Mouse (Mus musculus) myocyte (in vitro differentiated cells): ENCODE measurements at regions not wholly inside any gene's neighbourhood (a gene's known extent, or its start where the extent isn't known, plus 50 kb on each side); places are given as distances from the start of the nearest gene placed in this dataset.

Experiments
- H3K27me3 ChIP-seq: one replicate; pipeline ENCODE4 v1.6.1; 2011; ENCODE audit not compliant: control insufficient read depth, insufficient read depth, insufficient read length
- H3K36me3 ChIP-seq: one replicate; pipeline ENCODE4 v1.6.1; 2011; ENCODE audit not compliant: control insufficient read depth, insufficient read depth
- H3K4me2 ChIP-seq: one replicate; pipeline ENCODE4 v1.6.1; 2011; ENCODE audit warnings: low read depth, control low read depth
- H3K4me3 ChIP-seq: one replicate; pipeline ENCODE4 v1.5.1; 2011; ENCODE audit warnings: mild to moderate bottlenecking, control low read depth, moderate library complexity
- H3K79me2 ChIP-seq: one replicate; pipeline ENCODE4 v1.6.1; 2011; ENCODE audit not compliant: control insufficient read depth, insufficient read depth
- H3ac ChIP-seq: one replicate; pipeline ENCODE4 v1.6.1; 2011; ENCODE audit not compliant: control insufficient read depth, insufficient read length
- CEBPB ChIP-seq: IDR thresholded peaks from 2 replicates; pipeline ENCODE4 v1.6.1; 2011; ENCODE audit warnings: mild to moderate bottlenecking, moderate library complexity; ENCODE audit not compliant: poor library complexity, insufficient read depth, severe bottlenecking
- E2F4 ChIP-seq: IDR thresholded peaks from one replicate; pipeline ENCODE4 v1.6.1; 2011; ENCODE audit warnings: mild to moderate bottlenecking, control low read depth, moderate library complexity; ENCODE audit not compliant: insufficient read depth
- MAX ChIP-seq: IDR thresholded peaks from one replicate; pipeline ENCODE4 v1.6.1; 2011; ENCODE audit warnings: low read depth, mild to moderate bottlenecking, control low read depth
- MYOD1 ChIP-seq, 3 experiments: IDR thresholded peaks; one replicate each; pipeline ENCODE4 v1.6.1; 2011; ENCODE audit warnings: control low read depth in 2 of 3, low read depth in 2 of 3, mild to moderate bottlenecking in 2 of 3, moderate library complexity in 1 of 3; ENCODE audit not compliant: insufficient read length in 2 of 3, control insufficient read depth in 1 of 3
- MYOG ChIP-seq, 3 experiments: IDR thresholded peaks; one replicate each; pipeline ENCODE4 v1.6.1; 2011; ENCODE audit warnings: control low read depth in 2 of 3, low read depth in 2 of 3, mild to moderate bottlenecking in 2 of 3; ENCODE audit not compliant: insufficient read length in 2 of 3, control insufficient read depth in 1 of 3, insufficient read depth in 1 of 3
- POLR2A ChIP-seq: IDR thresholded peaks from one replicate; pipeline ENCODE4 v1.6.1; 2011; ENCODE audit warnings: low read depth, mild to moderate bottlenecking, control low read depth, moderate library complexity; ENCODE audit not compliant: insufficient read length
- POLR2AphosphoS2 ChIP-seq: IDR thresholded peaks from one replicate; pipeline ENCODE4 v1.6.1; 2011; ENCODE audit warnings: low read depth, control low read depth; ENCODE audit not compliant: insufficient read length
- REST ChIP-seq: IDR thresholded peaks from one replicate; pipeline ENCODE4 v1.6.1; 2011; ENCODE audit warnings: mild to moderate bottlenecking, control low read depth, moderate library complexity; ENCODE audit not compliant: insufficient read depth, insufficient read length
- SRF ChIP-seq: IDR thresholded peaks from one replicate; pipeline ENCODE4 v1.6.1; 2011; ENCODE audit warnings: low read depth; ENCODE audit not compliant: control insufficient read depth, insufficient read length
- TCF12 ChIP-seq: IDR thresholded peaks from one replicate; pipeline ENCODE4 v1.6.1; 2011; ENCODE audit warnings: mild to moderate bottlenecking, control low read depth; ENCODE audit not compliant: poor library complexity, insufficient read depth, severe bottlenecking
- TCF3 ChIP-seq: IDR thresholded peaks from one replicate; pipeline ENCODE4 v1.6.1; 2011; ENCODE audit warnings: low read depth, control low read depth; ENCODE audit not compliant: insufficient read length
- USF1 ChIP-seq: IDR thresholded peaks from one replicate; pipeline ENCODE4 v1.6.1; 2011; ENCODE audit warnings: low read depth, mild to moderate bottlenecking, control low read depth, moderate library complexity

GRCm38 (mm10) chr4:142351831-142352230, 112.6 kb upstream of the Kazn start:
- TF ChIP-seq POLR2AphosphoS2 (no peak), MYOG (IDR thresholded peaks at IDR 0.05; ENCODE audit: control insufficient read depth in 1 of 3, insufficient read depth in 1 of 3, insufficient read length in 2 of 3, low read depth in 2 of 3) (no peak), MYOD1 (IDR thresholded peaks at IDR 0.05; ENCODE audit: control insufficient read depth in 1 of 3, insufficient read length in 2 of 3, low read depth in 2 of 3) (no peak), CEBPB (no peak), SRF (no peak), MAX (no peak), USF1 (no peak), REST (no peak), TCF3 (no peak), TCF12 (no peak), E2F4 (no peak), POLR2A (no peak)

DNA sequence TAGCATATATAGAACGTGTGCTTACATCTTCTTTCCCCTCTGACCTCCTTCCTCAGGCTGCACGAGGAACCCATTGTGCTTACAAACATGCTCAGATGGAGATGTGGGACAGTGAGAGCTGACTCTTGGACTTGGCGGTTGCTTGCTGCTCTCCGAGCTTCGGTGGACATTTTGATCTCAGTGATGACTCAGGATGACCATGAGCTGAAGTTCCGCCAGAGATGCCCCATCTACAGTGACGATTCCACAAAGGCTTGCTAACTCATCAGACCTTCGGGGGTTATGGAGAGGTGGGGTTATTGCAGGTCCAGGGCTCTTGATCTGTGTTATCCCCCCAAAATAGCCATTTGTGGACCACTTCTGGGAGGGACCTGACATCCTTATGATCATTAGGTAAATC, 111.8 kb upstream of the Kazn start:
- Histone ChIP-seq H3K79me2 (no peaks in the 10 kb centered on the region), H3ac (no peak overlapping the region), H3K4me2 (no peak overlapping the region), H3K27me3 (no peaks in the 10 kb centered on the region), H3K4me3 (no peak overlapping the region), H3K36me3 (no peaks in the 10 kb centered on the region)
- TF ChIP-seq TCF3 (no peak), POLR2AphosphoS2 (no peak), USF1 (no peak)

More at GRCm38 (mm10) chr4:142351831-142352230, 112.6 kb upstream of the Kazn start:
- H3K4me2 ChIP-seq = no peak overlapping the region
- H3ac ChIP-seq = no peak overlapping the region
- no peaks in the 10 kb centered on the region for H3K27me3 ChIP-seq
- no peaks in the 10 kb centered on the region for H3K36me3 ChIP-seq
- no peaks in the 10 kb centered on the region for H3K79me2 ChIP-seq
- H3K4me3 ChIP-seq = no peak overlapping the region

GRCm38 (mm10) chr4:142348910-142349309, 109.7 kb upstream of the Kazn start:
- Histone ChIP-seq H3K79me2 (no peaks in the 10 kb centered on the region), H3K27me3 (no peaks in the 10 kb centered on the region), H3K36me3 (no peaks in the 10 kb centered on the region), H3ac (no peak overlapping the region), H3K4me3 (no peak overlapping the region), H3K4me2 (no peak overlapping the region)
- TF ChIP-seq USF1 = no peak
- no peak for TF ChIP-seq MYOG (IDR thresholded peaks at IDR 0.05; ENCODE audit: control insufficient read depth in 1 of 3, insufficient read depth in 1 of 3, insufficient read length in 2 of 3, low read depth in 2 of 3)
- no peak for TF ChIP-seq E2F4
- TF ChIP-seq TCF3 = no peak
- TF ChIP-seq POLR2A = no peak
- TF ChIP-seq MAX = no peak
- no peak for TF ChIP-seq CEBPB
- no peak for TF ChIP-seq SRF
- no peak for TF ChIP-seq TCF12
- no peak for TF ChIP-seq POLR2AphosphoS2
- no peak for TF ChIP-seq REST
- no peak for TF ChIP-seq MYOD1 (IDR thresholded peaks at IDR 0.05; ENCODE audit: control insufficient read depth in 1 of 3, insufficient read length in 2 of 3, low read depth in 2 of 3)

DNA sequence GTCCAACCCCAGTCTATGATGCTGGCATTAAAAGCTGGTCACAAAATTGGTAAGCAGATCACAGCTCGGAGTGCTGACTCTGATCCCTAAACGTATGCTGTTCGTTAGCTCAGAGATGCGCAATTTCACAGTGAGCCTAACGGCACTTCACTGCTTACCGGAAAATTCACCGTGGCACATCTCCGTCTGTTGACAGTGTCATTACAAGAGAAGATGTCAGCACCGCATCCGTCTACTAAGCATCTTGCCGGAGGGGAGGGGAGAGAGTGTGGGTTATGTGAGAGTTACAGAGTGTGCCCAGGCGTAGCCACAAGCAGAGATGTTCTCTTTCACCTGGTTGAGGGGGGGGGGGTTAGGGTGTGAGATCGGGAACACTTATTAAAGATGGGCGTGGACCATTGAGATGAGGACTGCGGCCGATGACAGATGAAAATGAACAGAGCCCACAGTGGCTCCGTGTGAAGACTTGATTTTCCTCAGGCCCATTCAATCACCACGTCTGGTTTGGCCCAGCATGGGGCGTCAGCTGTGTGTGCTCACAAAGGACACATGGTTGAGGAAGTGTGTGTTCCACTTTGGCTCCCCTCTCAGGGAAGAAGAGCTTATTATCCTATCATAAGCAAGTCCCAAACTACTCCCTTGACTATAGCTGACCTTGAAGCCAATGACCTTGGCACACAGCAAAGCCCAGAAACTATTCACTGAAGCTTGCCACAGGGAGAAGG, 103.4 kb upstream of the Kazn start:
- Histone ChIP-seq H3K4me2 (no peak overlapping the region), H3ac (no peak overlapping the region), H3K4me3 (no peak overlapping the region), H3K79me2 (no peaks in the 10 kb centered on the region), H3K27me3 (no peaks in the 10 kb centered on the region), H3K36me3 (no peaks in the 10 kb centered on the region)
- TF ChIP-seq TCF3 = no peak
- no peak for TF ChIP-seq POLR2A

GRCm38 (mm10) chr4:142341305-142341704, 102.1 kb upstream of the Kazn start:
- no peak for TF ChIP-seq TCF12
- no peak for TF ChIP-seq SRF
- TF ChIP-seq MYOG (IDR thresholded peaks at IDR 0.05; ENCODE audit: control insufficient read depth in 1 of 3, insufficient read depth in 1 of 3, insufficient read length in 2 of 3, low read depth in 2 of 3) = no peak
- TF ChIP-seq MAX = no peak
- TF ChIP-seq CEBPB = no peak
- TF ChIP-seq REST = no peak
- no peak for TF ChIP-seq E2F4
- TF ChIP-seq MYOD1 (IDR thresholded peaks at IDR 0.05; ENCODE audit: control insufficient read depth in 1 of 3, insufficient read length in 2 of 3, low read depth in 2 of 3) = no peak
- no peaks in the 10 kb centered on the region for H3K36me3 ChIP-seq
- no peaks in the 10 kb centered on the region for H3K79me2 ChIP-seq

More at GRCm38 (mm10) chr4:142341305-142341704, 102.1 kb upstream of the Kazn start:
- H3ac ChIP-seq = no peak overlapping the region
- H3K4me3 ChIP-seq = no peak overlapping the region
- no peak overlapping the region for H3K4me2 ChIP-seq
- no peaks in the 10 kb centered on the region for H3K27me3 ChIP-seq
